Mouse (Mus musculus) regulatory T cell (primary cell): Measurements from ENCODE around the gene Scrg1.

Experiments used
- in situ Hi-C: fragments of 300-600 bp; cut with MboI, MseI; formaldehyde crosslinking; loops from one replicate; pipeline ENCODE4 v1.15.1; 2025; ENCODE audit warnings: high pct_unique_total_duplicates

Scrg1 gene

DNA sequence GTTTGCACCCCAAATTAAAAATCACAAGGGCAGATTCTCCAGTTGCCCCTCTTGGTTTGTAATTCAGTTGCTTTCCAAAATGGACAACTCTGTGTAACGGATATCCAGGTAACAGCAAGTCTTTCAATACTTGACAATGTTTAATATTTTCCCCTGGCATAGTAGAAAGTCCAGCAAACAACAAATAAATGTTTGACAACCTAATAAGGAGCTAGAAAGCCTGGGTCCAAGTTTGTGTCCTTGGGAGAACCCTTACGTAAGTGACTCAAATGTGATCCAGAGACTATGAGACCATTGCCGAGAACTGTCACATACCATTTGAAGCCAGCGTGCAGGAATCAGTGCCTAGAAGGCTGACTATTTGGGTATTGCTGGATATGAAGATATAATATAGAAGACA lies 3.8 kb upstream of the Scrg1 start:
- in situ Hi-C loops, result no loop called here

DNA sequence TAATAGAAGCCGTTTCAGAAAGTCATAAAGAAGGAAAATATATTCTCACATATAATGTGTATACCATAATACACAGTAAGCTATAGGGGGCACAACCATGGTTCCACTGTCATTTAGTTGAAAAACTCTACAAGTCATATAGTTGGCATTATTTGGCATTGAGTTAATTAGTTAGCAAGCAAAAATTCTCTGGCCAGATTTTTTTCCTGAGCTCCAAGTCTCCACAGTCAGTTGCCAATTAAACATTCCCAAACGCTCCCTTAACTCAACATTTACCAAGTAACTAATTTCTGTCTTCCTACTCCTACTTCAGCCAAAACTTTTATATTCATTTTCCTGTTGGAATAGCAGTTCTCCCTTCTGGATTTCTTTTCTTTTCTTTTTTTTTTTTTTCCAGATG lies 2.4 kb upstream of the Scrg1 start:
- in situ Hi-C loops, result no loop called here

- in situ Hi-C loops, result no loop called here
Measured at GRCm38 (mm10) chr8:57457152-57457551, 1.4 kb downstream of the Scrg1 start.

- in situ Hi-C loops, result no loop called here
Measured at GRCm38 (mm10) chr8:57457942-57458341, 2.2 kb downstream of the Scrg1 start.

- in situ Hi-C loops, result no loop called here
Measured at GRCm38 (mm10) chr8:57462839-57463238, 7.1 kb downstream of the Scrg1 start.

DNA sequence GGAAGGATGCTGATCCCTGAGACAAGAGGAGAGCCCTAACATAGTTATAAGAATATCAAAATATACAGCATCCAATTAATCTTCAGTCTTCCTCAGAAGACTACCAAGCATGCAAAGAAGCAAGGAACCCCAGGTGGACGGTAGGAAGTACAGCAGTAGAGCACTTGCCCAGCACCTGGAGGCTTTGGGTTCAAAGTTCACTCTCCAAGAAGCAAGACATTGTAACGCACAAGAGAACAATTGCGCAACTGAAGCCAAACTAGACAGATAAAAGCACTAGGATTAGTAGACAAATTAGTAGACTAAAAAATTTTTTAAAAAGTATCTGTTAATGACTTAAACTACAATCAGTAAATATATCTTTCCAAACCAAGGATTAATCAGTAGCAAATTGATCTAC lies 8.0 kb downstream of the Scrg1 start:
- in situ Hi-C loops, result no loop called here

GRCm38 (mm10) chr8:57468624-57469023 lies 12.9 kb downstream of the Scrg1 start:
- in situ Hi-C loops, result no loop called here

DNA sequence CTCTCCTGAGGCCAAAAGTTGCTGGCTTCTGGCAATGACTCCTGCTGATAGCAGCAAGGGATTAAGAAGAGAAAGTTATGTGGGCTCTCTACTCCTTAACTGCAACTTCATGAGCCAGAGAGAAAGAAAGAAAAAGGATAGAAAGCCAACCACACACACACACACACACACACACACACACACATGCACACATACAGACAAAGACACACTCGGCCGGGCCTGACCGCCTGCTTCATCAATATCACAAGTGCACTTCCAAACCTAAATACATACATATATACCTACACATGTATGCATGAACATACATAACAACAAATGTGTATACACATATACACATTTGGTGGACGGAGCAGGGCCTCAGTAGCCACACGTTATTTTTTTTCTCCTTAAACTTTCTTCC lies 15.1 kb downstream of the Scrg1 start:
- in situ Hi-C loops, result no loop called here

- in situ Hi-C loops, result no loop called here
Measured at GRCm38 (mm10) chr8:57473751-57474150, 18.0 kb downstream of the Scrg1 start.

- in situ Hi-C loops, result no loop called here
Measured at GRCm38 (mm10) chr8:57478406-57478805, 22.7 kb downstream of the Scrg1 start.

DNA sequence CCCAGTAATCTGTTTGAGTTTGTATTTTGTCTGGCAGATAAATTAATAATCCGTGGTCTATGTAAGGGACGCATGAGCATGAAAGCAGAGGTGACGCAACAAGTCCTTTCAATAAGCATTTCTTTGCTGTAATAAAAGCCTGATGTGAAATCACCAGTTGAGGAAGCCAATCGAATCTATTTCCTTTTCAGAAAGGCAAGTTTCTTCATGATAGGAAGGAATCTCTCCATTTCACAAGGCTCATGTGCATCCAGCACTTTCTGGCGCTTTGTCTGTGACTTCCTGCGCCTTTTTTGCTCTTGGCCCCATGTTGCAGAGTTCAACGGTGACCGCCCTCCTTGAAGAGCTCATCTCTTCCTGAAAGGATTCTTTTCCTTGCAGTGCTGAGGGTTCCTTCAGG lies 24.0 kb downstream of the Scrg1 start:
- in situ Hi-C loops, result no loop called here

DNA sequence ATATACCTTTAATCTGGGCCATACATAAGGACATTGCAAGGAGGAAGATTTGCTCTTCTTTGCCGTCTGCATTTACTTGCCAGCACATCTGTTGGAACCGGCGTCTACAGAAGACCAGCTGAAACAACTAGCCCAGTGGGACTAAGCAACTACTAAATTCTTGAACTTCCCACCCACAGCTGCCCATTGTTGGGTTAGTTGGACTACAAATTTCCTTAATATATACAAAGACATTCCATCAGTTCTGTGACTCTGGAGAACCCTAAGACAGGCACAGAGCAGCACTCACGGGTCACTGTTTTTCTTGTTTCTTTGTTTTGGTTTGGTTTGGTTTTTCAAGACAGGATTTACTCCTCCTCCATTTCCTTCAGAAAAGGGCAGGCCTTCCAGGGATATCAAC lies 24.9 kb downstream of the Scrg1 start:
- in situ Hi-C loops, result no loop called here

- in situ Hi-C loops, result no loop called here
Measured at GRCm38 (mm10) chr8:57486491-57487440, 31.0 kb downstream of the Scrg1 start.

GRCm38 (mm10) chr8:57487441-57488155 lies 31.9 kb downstream of the Scrg1 start, which contains the start of gene Sap30:
Sap30 (minus strand) TSS chr8:57487860.
- in situ Hi-C loops, result no loop called here

DNA sequence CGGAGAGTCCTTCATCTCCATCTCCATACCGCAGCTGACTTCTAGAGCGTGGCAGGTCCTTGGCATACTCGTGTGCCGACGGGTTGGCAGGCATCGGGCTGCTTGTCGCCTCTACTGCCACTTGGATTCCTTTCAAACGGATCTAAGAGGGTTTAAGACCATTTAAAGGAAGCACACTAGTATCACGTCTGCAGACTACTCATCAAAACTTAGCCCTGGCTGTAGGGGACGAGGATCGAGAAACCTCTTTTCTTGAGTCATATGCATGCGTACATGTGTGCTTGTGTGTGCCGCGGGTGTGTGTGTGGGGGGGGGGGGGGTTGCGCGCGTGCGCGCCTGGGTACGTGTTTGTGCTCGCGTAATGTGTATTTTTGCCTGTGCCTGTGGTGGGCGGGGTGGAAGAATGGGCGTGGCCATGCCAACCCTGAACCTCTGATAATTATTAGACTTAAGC lies 32.6 kb downstream of the Scrg1 start:
- in situ Hi-C loops, result no loop called here

DNA sequence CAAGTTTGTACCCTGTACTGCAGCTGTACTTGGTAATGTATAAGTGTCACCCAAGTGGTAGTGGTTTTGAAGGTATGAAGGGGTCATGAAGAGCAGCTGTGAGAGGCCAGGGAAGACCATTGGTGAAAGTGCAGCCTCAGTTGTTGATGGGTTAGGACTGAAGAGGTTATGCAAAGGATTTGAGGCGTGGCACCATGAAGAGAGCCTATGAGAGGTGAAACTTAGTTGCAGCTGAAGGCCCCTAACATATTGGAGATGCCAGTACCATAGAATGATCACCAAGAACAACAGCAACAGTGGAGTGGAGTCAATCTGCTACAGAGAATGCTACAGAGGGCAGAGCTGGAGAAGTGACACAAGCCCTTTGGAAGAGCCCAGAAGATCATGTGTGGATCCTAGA lies 33.6 kb downstream of the Scrg1 start:
- in situ Hi-C loops, result no loop called here

DNA sequence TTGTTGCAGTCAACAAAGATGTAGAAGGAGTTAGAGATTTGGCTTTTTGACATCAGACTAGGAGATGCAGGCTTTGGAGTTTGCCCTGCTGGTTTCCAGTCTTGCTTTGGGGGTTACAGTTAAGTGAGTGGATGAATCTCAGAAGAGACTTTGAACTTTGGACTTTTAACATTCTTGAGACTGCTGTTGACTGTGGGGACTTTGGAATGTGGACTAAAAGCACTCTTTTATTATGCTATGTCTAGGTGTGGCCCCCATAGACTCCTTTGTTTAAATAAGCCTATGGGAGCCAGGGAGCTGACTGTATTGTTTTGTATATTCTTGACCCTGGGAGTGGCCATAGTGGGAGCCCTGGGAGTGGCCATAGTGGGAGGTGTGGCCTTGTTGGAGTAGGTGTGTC lies 34.2 kb downstream of the Scrg1 start:
- in situ Hi-C loops, result no loop called here

GRCm38 (mm10) chr8:57491873-57492272 lies 36.1 kb downstream of the Scrg1 start:
- in situ Hi-C loops, result no loop called here

GRCm38 (mm10) chr8:57498494-57498846 lies 42.7 kb downstream of the Scrg1 start:
- in situ Hi-C loops, result no loop called here

GRCm38 (mm10) chr8:57498847-57499511 lies 43.3 kb downstream of the Scrg1 start:
- in situ Hi-C loops, result no loop called here

GRCm38 (mm10) chr8:57503641-57504040 lies 47.9 kb downstream of the Scrg1 start:
- in situ Hi-C loops, result loop anchor here (10.0 kb wide), 1 partner anchor 69 kb away; no protein-coding TSS in a partner anchor

- in situ Hi-C loops, result loop anchor here (10.0 kb wide), 1 partner anchor 71 kb away; no protein-coding TSS in a partner anchor
Measured at GRCm38 (mm10) chr8:57505500-57505899, 49.8 kb downstream of the Scrg1 start.
